Mouse (Mus musculus): ENCODE measurements around the gene Alk. TPM values are rescaled to one million over a fixed set of nuclear protein-coding genes. Genes with fewer than 3 reads are reported as not detected.

The Alk gene
- polyA plus RNA-seq, 1 experiment from 2014 or later = 8.3 TPM

DNA sequence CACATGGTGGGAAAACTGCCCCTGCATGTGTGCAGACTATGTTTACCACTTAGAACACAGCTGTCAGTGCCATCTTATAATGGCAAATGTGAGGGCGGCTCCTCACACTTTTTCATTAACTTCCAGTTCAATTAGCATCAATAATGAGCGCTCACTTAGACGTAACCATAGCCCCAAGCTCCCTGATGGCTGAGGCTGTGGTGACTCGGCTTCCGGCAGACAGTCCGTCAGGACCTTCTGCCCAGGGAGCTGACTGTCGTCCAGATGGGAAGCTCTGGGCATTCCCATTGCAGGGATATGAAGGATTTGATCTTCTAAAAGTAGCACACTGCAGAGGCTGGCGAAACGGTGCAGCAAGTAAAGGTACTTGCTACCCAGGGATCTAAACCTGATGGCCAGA lies 25.1 kb downstream of the Alk start:
- no peak overlapping the region for H3K27ac ChIP-seq (replicated peaks)
- H3K27me3 ChIP-seq (replicated peaks) = no peaks in the 10 kb centered on the region
- 65% methylated on average over 9 of the region's 9 CpGs for WGBS
- no peak overlapping the region for H3K4me2 ChIP-seq
- H3K9me3 ChIP-seq (replicated peaks) = no peaks in the 10 kb centered on the region
- H3K4me3 ChIP-seq (replicated peaks) = no peak overlapping the region
- H3K4me1 ChIP-seq = no peaks in the 10 kb centered on the region
- no peaks in the 10 kb centered on the region for H3K36me3 ChIP-seq
- no peak for ATAC-seq (ENCODE audit: low FRiP score)
- H3K9ac ChIP-seq (replicated peaks) = no peak overlapping the region

DNA sequence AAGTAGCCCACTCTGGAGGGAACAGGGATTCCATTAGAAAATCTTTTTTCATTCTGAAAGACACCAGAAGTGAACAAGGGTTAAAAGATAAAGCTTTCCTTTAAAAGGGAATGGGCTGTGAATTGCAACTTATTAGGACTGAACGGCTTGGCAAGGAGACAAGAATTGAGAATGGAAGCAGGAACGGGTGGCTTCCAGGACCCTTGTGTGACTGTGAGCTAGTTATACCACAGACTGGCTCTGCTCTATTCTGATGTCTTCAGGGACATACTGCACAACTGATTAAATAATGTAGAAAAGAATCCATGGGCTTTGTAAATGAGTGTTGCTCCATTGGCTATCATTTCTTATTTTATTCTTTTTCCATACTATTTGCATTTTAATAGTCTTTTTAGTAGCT lies 33.0 kb downstream of the Alk start:
- Histone ChIP-seq H3K4me2 (no peak overlapping the region), H3K4me3 (replicated peaks) (no peak overlapping the region), H3K27ac (replicated peaks) (no peak overlapping the region), H3K36me3 (no peaks in the 10 kb centered on the region), H3K9ac (replicated peaks) (no peak overlapping the region), H3K9me3 (replicated peaks) (no peaks in the 10 kb centered on the region), H3K4me1 (0 out of 2 replicates have a peak, but pooled peaks cover 4% of the 10 kb centered on the region), H3K27me3 (replicated peaks) (0 out of 2 replicates have a peak, but pooled peaks cover 8% of the 10 kb centered on the region)
- no peak for ATAC-seq (ENCODE audit: low FRiP score)
- WGBS = 48% methylated on average over 2 of the region's 2 CpGs

DNA sequence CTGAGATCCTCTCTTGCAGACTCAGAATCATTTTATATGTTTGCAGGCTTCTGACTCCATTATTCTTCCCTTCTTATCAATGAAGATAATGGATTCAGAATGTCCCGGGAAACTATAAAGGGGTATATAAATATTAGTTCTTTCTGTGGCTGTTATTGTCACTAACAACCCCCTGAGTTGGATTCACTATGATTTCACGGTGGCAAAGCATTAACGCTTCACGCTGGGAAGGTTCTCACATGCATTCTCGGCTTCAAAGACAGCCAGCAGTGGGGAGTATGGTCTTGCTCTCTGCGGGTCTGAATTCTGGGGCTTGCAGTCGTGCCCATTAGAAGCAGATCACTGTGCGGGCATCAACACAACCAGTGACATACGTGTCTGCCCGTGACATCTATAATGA lies 34.9 kb downstream of the Alk start:
- ATAC-seq (ENCODE audit: low FRiP score) = no peak
- 41% methylated on average over 10 of the region's 10 CpGs for WGBS

DNA sequence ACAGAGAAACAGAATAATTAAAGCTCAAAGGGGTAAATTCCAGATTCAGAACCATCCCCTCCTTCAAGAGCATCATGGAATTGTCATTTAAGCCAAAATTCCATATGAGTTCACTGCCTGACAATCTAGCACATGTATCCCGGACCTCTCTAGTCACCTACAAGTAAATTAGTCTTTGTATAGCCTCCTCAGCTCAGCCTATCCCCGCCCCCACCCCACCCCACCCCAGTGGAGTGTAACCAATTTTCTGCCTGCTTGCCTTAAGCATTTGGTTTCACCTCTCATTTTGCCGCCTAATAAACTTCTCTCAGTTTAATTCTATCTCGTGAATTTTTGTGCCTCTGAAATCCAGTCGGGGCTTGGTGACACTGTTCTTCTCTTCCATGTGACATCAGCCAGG lies 41.0 kb downstream of the Alk start:
- H3K9ac ChIP-seq (replicated peaks) = no peak overlapping the region

More for the DNA sequence above, 34.9 kb downstream of the Alk start:
- H3K9ac ChIP-seq (replicated peaks) = no peak overlapping the region
- 0 out of 2 replicates have a peak, but pooled peaks cover 4% of the 10 kb centered on the region for H3K4me1 ChIP-seq
- no peak overlapping the region for H3K4me3 ChIP-seq (replicated peaks)
- H3K9me3 ChIP-seq (replicated peaks) = no peaks in the 10 kb centered on the region
- H3K27me3 ChIP-seq (replicated peaks) = 0 out of 2 replicates have a peak, but pooled peaks cover 8% of the 10 kb centered on the region
- no peak overlapping the region for H3K27ac ChIP-seq (replicated peaks)
- H3K4me2 ChIP-seq = no peak overlapping the region
- H3K36me3 ChIP-seq = no peaks in the 10 kb centered on the region

DNA sequence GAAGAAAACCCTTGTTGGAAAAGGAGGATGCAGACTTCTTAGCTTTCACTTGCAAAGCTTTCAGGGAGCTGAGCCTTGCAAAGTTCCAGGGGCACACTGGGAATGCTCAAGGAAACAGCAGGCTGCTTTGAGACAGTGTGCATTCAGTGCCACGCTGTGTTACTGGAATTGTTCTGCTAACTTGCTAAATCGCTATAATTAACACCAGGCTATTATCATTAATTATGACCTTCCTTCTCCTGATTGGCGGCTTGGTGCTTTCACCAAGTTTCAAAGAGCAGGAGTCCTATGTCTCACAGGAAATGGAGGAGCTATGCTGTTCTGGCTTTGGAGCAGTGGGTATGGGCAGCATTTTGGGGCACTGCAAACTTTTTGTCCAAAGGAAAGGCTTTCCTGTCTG lies 43.0 kb downstream of the Alk start:
- Histone ChIP-seq H3K4me1 (peaks cover 3% of the 10 kb centered on the region; the same call in 1 of the 2 replicates), H3K27ac (replicated peaks) (no peak overlapping the region), H3K4me3 (replicated peaks) (no peak overlapping the region), H3K36me3 (no peaks in the 10 kb centered on the region), H3K4me2 (no peak overlapping the region), H3K27me3 (replicated peaks) (no peaks in the 10 kb centered on the region), H3K9me3 (replicated peaks) (no peaks in the 10 kb centered on the region), H3K9ac (replicated peaks) (no peak overlapping the region)
- ATAC-seq (ENCODE audit: low FRiP score) = no peak
- 29% methylated on average over 3 of the region's 3 CpGs for WGBS

More for the DNA sequence above, 41.0 kb downstream of the Alk start:
- Histone ChIP-seq H3K4me3 (replicated peaks) (no peak overlapping the region), H3K27me3 (replicated peaks) (0 out of 2 replicates have a peak, but pooled peaks cover 8% of the 10 kb centered on the region), H3K4me1 (peaks cover 3% of the 10 kb centered on the region; the same call in 1 of the 2 replicates), H3K4me2 (no peak overlapping the region), H3K36me3 (no peaks in the 10 kb centered on the region), H3K9me3 (replicated peaks) (no peaks in the 10 kb centered on the region), H3K27ac (replicated peaks) (no peak overlapping the region)
- no peak for ATAC-seq (ENCODE audit: low FRiP score)
- 60% methylated on average over 5 of the region's 5 CpGs for WGBS

DNA sequence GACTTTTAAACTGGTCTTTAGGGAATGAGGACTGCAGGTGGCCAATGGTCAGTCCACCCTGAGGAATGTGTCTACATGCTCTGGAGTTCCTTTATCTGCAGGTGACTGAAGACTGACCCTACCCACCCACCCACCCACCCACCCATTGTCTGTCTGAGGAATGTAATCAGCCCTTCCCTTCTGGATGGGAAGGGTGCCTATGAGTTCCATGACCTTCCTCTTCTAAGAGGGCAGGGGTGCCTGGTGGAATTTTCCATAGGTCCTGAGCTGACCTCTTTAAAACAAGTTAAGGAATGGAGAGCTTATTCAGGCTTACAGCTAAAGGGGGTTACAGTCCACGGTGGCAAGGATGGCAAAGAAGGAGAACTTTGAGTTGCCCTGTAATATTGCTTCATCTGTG lies 43.7 kb downstream of the Alk start:
- peaks cover 3% of the 10 kb centered on the region; the same call in 1 of the 2 replicates for H3K4me1 ChIP-seq
- H3K27me3 ChIP-seq (replicated peaks) = no peaks in the 10 kb centered on the region
- no peaks in the 10 kb centered on the region for H3K9me3 ChIP-seq (replicated peaks)
- H3K36me3 ChIP-seq = no peaks in the 10 kb centered on the region
- H3K4me3 ChIP-seq (replicated peaks) = no peak overlapping the region
- WGBS = 85% methylated on average over 1 of the region's 1 CpGs
- H3K4me2 ChIP-seq = no peak overlapping the region
- no peak overlapping the region for H3K9ac ChIP-seq (replicated peaks)
- ATAC-seq (ENCODE audit: low FRiP score) = no peak
- H3K27ac ChIP-seq (replicated peaks) = no peak overlapping the region

DNA sequence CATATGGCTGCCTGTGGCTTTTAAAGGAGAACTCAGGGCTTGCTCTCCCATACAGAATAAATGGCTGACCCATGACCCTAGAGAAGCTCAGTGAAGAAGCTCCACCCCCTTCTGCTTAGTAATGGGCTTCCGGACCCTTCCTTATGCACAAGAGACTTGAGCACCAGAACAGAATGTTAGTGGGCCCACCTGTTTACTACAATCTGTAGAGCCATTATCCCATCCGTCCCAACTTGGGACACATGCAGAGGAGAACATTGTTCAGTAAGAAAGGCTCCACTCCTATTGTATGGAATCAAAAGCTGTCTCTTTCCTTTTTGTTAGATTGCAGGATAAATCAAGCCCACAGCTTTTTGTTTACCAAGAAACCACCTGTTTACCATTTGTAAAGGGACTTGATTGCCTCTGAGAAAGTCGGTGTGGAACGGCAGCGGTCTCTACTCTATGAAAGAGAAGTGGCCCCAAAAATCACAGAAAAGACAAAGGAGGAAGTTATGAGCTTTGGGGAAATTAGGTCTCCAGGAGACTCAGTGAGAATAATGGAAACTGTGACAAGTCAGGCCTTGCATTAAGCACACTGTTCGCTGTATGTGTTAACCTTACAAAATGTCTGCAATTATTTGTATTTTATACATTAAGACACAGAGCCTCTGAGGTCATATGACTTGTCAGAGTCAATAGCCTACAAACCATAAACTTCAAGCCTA lies 47.2 kb downstream of the Alk start:
- ATAC-seq (ENCODE audit: low FRiP score) = no peak
- 28% methylated on average over 6 of the region's 6 CpGs for WGBS
- H3K27ac ChIP-seq (replicated peaks) = no peak overlapping the region
- H3K4me3 ChIP-seq (replicated peaks) = no peak overlapping the region
- no peaks in the 10 kb centered on the region for H3K9me3 ChIP-seq (replicated peaks)
- no peaks in the 10 kb centered on the region for H3K27me3 ChIP-seq (replicated peaks)
- no peak overlapping the region for H3K9ac ChIP-seq (replicated peaks)
- H3K4me1 ChIP-seq = peaks cover 3% of the 10 kb centered on the region; the same call in 1 of the 2 replicates
- H3K36me3 ChIP-seq = no peaks in the 10 kb centered on the region
- H3K4me2 ChIP-seq = no peak overlapping the region

DNA sequence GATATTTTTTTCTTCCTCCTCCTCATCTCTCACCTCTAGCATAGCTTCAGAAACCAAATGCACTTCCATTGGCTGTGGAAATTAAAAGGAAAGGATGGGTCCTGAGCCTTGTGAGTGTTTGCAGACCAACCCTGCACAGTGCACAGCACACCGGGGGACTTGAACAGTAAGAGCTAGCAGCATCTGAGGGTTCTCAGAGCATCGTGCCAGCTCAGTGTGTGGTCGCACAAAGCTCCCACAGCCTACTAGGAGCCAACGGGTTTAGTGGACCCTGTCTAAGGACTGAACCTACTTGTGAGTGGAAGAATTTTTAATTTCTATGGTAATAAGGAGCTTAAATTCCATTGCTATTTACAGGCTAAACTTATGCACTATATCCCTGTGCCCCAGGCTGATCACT lies 58.2 kb downstream of the Alk start:
- H3K9me3 ChIP-seq (replicated peaks) = no peaks in the 10 kb centered on the region
- no peak for ATAC-seq (ENCODE audit: low FRiP score)
- no peak overlapping the region for H3K4me3 ChIP-seq (replicated peaks)
- H3K9ac ChIP-seq (replicated peaks) = no peak overlapping the region
- WGBS = 71% methylated on average over 4 of the region's 4 CpGs
- no peak overlapping the region for H3K27ac ChIP-seq (replicated peaks)
- H3K4me1 ChIP-seq = no peaks in the 10 kb centered on the region
- no peak overlapping the region for H3K4me2 ChIP-seq
- no peaks in the 10 kb centered on the region for H3K36me3 ChIP-seq
- H3K27me3 ChIP-seq (replicated peaks) = no peaks in the 10 kb centered on the region

DNA sequence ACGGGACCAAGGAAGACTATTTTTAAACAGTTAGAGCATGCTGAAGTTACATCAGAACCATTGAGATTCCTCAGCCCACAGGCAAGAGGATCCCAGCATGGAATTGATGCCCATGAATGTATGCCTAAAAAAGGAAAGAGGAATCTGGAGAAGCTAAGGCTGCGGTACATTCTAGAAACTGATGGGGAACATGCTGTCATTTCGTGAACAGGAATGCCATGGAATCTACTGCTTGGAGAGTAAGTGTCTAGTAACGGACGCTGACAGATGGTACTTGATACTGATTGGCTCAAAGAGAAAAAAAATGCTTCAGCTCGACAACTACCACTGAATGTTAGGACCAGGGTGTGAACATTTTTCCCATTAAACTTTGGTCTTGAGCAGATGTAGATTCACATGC lies 69.1 kb downstream of the Alk start:
- no peak for ATAC-seq (ENCODE audit: low FRiP score)

DNA sequence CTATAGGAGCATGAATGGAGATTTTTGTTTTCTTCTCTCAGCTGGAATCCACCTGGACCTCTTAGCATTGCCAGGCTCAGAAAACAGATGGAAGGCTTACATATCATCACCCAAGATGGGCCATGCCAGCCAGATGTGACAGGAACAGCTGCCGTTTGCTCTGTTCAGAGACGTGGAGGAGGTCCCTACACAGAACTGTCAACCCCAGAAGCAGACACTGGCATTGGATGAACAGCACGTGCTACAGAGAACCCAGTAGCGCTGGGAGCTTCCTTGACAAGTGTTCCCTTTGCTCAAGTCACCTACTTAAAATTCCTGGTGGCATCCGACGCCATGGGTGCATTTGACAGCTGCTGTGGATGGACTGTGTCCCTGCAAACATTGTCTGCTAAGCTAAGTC lies 72.2 kb downstream of the Alk start:
- Histone ChIP-seq H3K36me3 (no peaks in the 10 kb centered on the region), H3K4me3 (replicated peaks) (no peak overlapping the region), H3K4me1 (no peaks in the 10 kb centered on the region), H3K9ac (replicated peaks) (no peak overlapping the region), H3K4me2 (no peak overlapping the region), H3K9me3 (replicated peaks) (no peaks in the 10 kb centered on the region), H3K27me3 (replicated peaks) (no peaks in the 10 kb centered on the region), H3K27ac (replicated peaks) (no peak overlapping the region)
- 82% methylated on average over 6 of the region's 6 CpGs for WGBS
- no peak for ATAC-seq (ENCODE audit: low FRiP score)

More for the DNA sequence above, 69.1 kb downstream of the Alk start:
- Histone ChIP-seq H3K9ac (replicated peaks) (no peak overlapping the region), H3K4me2 (no peak overlapping the region), H3K4me3 (replicated peaks) (no peak overlapping the region), H3K9me3 (replicated peaks) (no peaks in the 10 kb centered on the region), H3K36me3 (no peaks in the 10 kb centered on the region), H3K27me3 (replicated peaks) (no peaks in the 10 kb centered on the region), H3K27ac (replicated peaks) (no peak overlapping the region), H3K4me1 (no peaks in the 10 kb centered on the region)
- WGBS = 94% methylated on average over 6 of the region's 6 CpGs

DNA sequence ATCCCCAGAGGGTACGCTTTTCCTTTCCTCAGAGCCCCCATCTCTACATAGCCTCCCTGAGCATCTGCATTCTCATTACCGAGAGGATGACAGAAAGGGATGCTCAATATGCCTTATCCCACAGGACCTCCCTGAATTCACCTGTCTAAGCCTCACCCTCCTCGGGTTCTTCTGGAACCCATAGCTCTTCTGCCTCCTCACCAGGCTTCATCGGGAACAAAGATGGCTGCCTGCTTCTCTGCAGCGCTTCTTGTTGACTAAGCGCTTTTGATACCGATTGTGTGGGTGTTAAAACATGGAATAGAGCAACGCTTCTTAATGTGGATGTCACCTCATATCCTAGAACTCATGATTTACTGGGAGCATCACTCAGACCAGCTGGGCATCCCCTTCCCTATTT lies 75.9 kb downstream of the Alk start:
- ATAC-seq (ENCODE audit: low FRiP score) = no peak
- Histone ChIP-seq H3K9me3 (replicated peaks) (no peaks in the 10 kb centered on the region), H3K9ac (replicated peaks) (no peak overlapping the region), H3K4me1 (no peaks in the 10 kb centered on the region), H3K4me3 (replicated peaks) (no peak overlapping the region), H3K27ac (replicated peaks) (no peak overlapping the region), H3K36me3 (no peaks in the 10 kb centered on the region), H3K4me2 (no peak overlapping the region), H3K27me3 (replicated peaks) (no peaks in the 10 kb centered on the region)
- WGBS = 93% methylated on average over 8 of the region's 8 CpGs

DNA sequence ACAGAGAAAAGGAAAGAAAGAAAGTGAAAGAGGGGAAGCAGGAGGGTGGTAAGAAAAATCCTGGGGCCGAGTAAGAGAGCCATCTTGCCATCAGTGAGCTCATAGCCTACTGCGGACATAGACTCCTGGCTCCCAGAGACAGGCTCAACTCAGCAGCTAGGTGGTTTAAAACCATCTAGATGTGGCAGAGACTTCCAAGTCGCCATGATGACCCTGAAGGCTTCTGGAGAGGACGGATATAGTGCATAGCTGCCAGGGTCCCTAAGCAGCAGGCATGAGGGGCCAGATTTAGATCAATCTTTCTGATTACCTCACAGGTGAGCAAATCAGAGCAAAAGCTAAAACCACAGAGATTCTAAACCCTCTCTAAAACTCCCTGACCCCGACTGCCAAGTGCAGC lies 76.9 kb downstream of the Alk start:
- WGBS = 75% methylated on average over 5 of the region's 5 CpGs
- Histone ChIP-seq H3K27me3 (replicated peaks) (no peaks in the 10 kb centered on the region), H3K4me3 (replicated peaks) (no peak overlapping the region), H3K9me3 (replicated peaks) (no peaks in the 10 kb centered on the region), H3K4me2 (no peak overlapping the region), H3K9ac (replicated peaks) (no peak overlapping the region), H3K4me1 (no peaks in the 10 kb centered on the region), H3K36me3 (no peaks in the 10 kb centered on the region), H3K27ac (replicated peaks) (no peak overlapping the region)
- ATAC-seq (ENCODE audit: low FRiP score) = no peak

Measured in neural tube, embryonic 15.5 days (tissue).